Mouse (Mus musculus): ENCODE measurements around the gene Lrp6.

- no peak for TF ChIP-seq CTCF (IDR thresholded peaks at IDR 0.05; ENCODE audit: low read depth)
- TF ChIP-seq EP300 (IDR thresholded peaks at IDR 0.05; ENCODE audit: low read depth): no peak
Measured at GRCm38 (mm10) chr6:134564539-134564938, 2.2 kb downstream of the Lrp6 start.

Measured in heart, postnatal 0 days (tissue).